Mouse (Mus musculus) thymus, postnatal 10 days (tissue): ENCODE results near the gene Glipr2.

Experiments
- DNase-seq, 2 experiments: peaks; one replicate each; pipeline ENCODE4 v3.0.0; 2021; ENCODE audit warnings: low spot score in 2 of 2

The Glipr2 gene

GRCm38 (mm10) chr4:43970393-43971330, 13.5 kb downstream of the Glipr2 start:
- no peak for DNase-seq

- DNase-seq = no peak
Observed at GRCm38 (mm10) chr4:43971541-43972136, 14.4 kb downstream of the Glipr2 start.

- DNase-seq = peak; percentile 51 to 55
Observed at GRCm38 (mm10) chr4:43972137-43972591, 15.0 kb downstream of the Glipr2 start.

GRCm38 (mm10) chr4:43973526-43973981, 16.4 kb downstream of the Glipr2 start:
- no peak for DNase-seq

- DNase-seq = no peak
Observed at GRCm38 (mm10) chr4:43974914-43975616, 17.9 kb downstream of the Glipr2 start.

GRCm38 (mm10) chr4:43976223-43976740, 19.1 kb downstream of the Glipr2 start:
- DNase-seq = no peak

- DNase-seq = no peak
Observed at GRCm38 (mm10) chr4:43978521-43979443, 21.6 kb downstream of the Glipr2 start.

GRCm38 (mm10) chr4:43979746-43980145, 22.5 kb downstream of the Glipr2 start:
- DNase-seq = no peak

- no peak for DNase-seq
Observed at GRCm38 (mm10) chr4:43980236-43980635, 23.0 kb downstream of the Glipr2 start.

- no peak for DNase-seq
Observed at GRCm38 (mm10) chr4:43980846-43981245, 23.6 kb downstream of the Glipr2 start.

- no peak for DNase-seq
Observed at GRCm38 (mm10) chr4:43981251-43981650, 24.1 kb downstream of the Glipr2 start.

GRCm38 (mm10) chr4:43982053-43982732, 25.0 kb downstream of the Glipr2 start:
- peak; percentile 89 to 98 for DNase-seq

- no peak for DNase-seq
Observed at GRCm38 (mm10) chr4:43983181-43983580, 26.0 kb downstream of the Glipr2 start, which contains the start of gene Ccin. Gene Ccin (plus strand): TSS chr4:43983483.

- no peak for DNase-seq
Observed at GRCm38 (mm10) chr4:43983756-43984155, 26.6 kb downstream of the Glipr2 start.

GRCm38 (mm10) chr4:43984326-43984725, 27.1 kb downstream of the Glipr2 start:
- DNase-seq = no peak

GRCm38 (mm10) chr4:43988976-43989375, 31.8 kb downstream of the Glipr2 start:
- no peak for DNase-seq

GRCm38 (mm10) chr4:43993072-43993471, 35.9 kb downstream of the Glipr2 start:
- DNase-seq = no peak

GRCm38 (mm10) chr4:43994342-43994741, 37.1 kb downstream of the Glipr2 start:
- DNase-seq = no peak

- DNase-seq = no peak
Observed at GRCm38 (mm10) chr4:44003622-44004021, 46.4 kb downstream of the Glipr2 start.

- DNase-seq = no peak
Observed at GRCm38 (mm10) chr4:44004126-44004525, 46.9 kb downstream of the Glipr2 start, which contains the start of gene Clta. Gene Clta (plus strand): TSS chr4:44004452.
